Mouse (Mus musculus): ENCODE data around the gene Ctla4.

GRCm38 (mm10) chr1:60846616-60847275 lies 40.1 kb upstream of the Ctla4 start:
- TF ChIP-seq TAL1 (IDR thresholded peaks at IDR 0.05; ENCODE audit: low read length) (no peak), GATA1 (IDR thresholded peaks at IDR 0.05; ENCODE audit: low read length) (no peak)

Measured in erythroblast, embryonic 14.5 days (primary cell).